Mouse (Mus musculus) lung, postnatal 36 days (tissue): ENCODE data around the gene Kank1.

Source experiments
- DNase-seq: peaks from one replicate; pipeline ENCODE4 v3.0.0; 2022; ENCODE audit warnings: mixed read lengths

Gene Kank1

GRCm38 (mm10) chr19:25372794-25373193 lies 136.0 kb downstream of the Kank1 start:
- DNase-seq = no peak

GRCm38 (mm10) chr19:25373594-25373993 lies 136.8 kb downstream of the Kank1 start:
- DNase-seq = no peak

GRCm38 (mm10) chr19:25374191-25374590 lies 137.4 kb downstream of the Kank1 start:
- no peak for DNase-seq

DNA sequence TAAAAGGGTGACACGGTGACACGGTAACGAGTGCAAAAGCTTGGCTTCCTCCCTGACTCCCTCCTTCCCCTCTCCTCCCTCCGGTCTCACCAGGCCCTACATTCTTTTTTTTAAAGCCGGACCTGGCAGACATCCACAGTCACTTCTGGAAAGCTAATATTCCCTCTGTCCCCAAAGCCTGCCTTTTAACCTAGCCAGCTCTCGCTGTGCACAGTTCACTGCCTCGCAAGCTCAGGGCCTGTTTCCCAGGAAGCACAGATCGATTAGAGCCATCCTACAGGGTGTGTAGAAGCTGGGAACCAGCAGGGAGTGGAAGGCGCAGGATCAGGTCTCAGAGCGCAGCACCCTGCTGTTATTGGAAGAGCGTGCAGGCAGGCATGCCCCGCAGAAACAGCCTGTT lies 138.2 kb downstream of the Kank1 start:
- peak; percentile 19 for DNase-seq

DNA sequence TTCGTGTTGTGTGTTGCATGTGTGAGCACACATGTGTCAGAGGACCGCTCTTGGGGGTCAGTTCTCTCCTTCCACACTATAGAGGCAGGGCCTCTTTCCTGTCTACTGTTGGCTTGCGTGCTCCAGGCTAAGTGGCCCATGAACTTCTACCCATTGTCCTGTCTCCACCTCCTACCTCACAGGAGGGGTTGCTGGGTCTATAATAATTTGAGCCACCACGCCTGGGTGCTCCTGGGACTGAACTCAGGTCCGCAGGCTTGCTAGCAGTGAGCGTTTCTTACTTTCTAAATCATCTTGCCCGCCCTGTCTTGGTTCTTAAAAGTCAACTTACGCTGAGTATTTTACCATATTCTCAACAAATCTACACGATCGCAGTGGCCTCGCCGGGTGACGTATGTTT lies 140.1 kb downstream of the Kank1 start:
- DNase-seq = no peak

- no peak for DNase-seq
Measured at GRCm38 (mm10) chr19:25380675-25381074, 143.9 kb downstream of the Kank1 start.

GRCm38 (mm10) chr19:25381972-25382371 lies 145.2 kb downstream of the Kank1 start:
- no peak for DNase-seq

DNA sequence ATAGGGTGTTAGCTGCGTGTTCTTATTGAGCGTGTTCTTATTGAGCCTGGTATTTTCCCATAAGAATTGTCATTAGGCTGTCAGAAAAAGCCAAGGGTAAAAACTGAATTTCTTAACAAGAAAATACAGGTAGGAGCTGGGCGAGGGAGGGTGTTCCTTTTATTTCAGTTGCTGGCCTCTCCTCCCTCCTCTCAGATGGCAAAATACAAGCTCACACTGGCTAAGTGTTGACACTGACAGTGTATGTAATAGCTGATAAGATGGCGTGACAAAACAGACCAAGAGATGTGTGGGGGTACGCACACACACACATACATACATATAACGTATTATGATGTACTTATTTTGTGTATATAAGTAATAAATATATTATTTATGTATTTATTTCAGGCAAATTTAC lies 145.7 kb downstream of the Kank1 start:
- DNase-seq = no peak

- no peak for DNase-seq
Measured at GRCm38 (mm10) chr19:25383386-25384146, 146.8 kb downstream of the Kank1 start.

GRCm38 (mm10) chr19:25385981-25386380 lies 149.2 kb downstream of the Kank1 start:
- DNase-seq = no peak

DNA sequence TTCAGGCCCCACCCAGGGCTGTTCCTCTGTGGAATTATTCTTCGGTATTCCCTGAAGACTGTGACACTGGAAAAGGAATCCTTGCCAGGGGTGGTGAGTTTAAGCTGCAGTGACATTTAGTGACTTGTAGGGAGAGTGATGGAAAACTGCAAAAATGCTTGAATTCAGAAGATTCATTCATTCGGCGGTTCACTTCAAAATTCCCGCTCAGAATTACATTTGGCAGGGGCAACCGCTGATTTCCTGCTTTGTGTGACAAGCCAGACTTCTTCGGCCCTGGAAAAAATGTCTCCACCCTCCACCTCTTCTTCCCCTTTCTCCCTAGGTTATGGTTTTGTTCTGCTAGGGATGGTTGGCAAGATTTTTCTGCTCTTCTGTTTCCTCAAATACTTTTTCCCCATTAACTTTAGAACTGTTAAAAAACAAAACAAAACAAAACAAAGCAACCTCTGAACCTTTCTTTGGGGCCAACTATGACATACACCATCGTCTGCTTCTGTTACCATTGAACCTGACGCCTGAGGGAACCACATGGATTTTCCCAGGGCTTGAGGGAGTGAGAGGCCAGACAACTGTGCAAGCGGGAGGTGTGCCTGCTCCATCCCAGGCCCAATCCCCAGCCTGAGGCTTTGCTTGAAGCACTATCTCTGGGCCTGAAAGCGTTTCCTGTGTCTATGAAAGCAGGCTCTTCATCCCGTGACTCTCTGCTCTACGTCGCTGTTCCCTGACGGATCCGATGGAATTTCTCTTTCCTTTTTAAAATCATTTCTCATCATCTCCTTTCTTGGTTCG lies 150.1 kb downstream of the Kank1 start:
- no peak for DNase-seq

GRCm38 (mm10) chr19:25387902-25388301 lies 151.1 kb downstream of the Kank1 start:
- no peak for DNase-seq

GRCm38 (mm10) chr19:25392135-25392534 lies 155.4 kb downstream of the Kank1 start:
- peak; percentile 39 for DNase-seq

- peak; percentile 73 for DNase-seq
Measured at GRCm38 (mm10) chr19:25395035-25395434, 158.3 kb downstream of the Kank1 start.

DNA sequence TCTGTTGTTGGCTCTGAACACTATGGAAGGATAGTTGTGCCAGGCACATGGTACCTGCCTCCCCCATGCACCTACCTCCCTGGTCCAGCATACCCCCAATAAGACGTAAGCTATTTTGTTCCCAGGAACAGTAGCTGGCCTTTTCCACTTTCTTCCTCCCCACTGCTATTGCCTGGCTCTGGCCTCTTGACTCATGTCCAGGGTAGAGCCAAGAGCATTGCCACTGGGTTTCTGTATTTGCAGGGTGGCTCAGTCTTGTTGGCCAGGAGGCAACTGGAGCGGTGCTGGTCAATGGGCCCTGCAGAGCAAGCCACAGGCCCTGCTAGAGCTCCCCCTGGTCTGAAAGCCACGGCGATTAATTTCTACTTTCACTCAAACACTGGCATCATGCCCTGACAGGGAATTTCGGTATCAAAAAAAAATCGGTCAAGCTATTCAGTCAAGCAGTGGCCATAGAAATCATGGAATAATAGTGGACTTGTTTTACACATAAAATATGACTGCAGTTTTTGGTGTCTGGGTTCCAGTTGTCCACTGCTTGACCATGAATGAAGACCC lies 160.0 kb downstream of the Kank1 start:
- DNase-seq = no peak

DNA sequence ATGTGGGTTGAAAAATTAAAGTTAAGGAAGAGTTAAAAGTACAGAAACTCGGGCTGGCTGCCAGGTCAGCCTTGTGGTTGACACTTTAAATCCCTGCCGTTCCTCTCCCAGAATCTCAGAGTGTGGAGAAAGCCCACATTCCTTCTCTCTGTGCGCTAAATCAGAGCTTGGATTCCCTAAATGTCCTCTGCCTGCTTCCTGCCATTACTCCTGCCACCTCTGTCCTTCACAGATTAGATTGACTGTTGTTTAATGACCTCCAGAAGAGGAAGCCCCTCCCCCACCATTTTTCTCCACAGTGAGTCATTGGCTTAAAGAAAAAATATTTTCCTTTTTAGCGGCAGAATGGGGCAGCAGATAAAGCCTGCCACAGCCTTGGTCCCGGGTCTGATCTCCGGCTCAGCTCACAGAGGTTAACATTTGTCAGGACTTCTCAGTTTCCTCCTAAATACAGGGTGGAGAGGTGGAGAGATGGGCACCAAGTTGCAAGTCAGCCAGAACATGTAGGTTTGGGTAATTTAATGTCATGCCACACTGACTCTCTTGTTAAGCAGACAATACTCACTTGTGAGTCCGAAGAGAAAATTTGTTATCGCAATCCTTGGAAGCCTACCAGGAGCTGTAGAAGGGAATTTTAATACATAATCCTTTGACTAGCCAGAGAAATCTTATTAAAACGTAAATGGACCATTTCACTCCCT lies 162.9 kb downstream of the Kank1 start:
- DNase-seq = peak; percentile 35

DNA sequence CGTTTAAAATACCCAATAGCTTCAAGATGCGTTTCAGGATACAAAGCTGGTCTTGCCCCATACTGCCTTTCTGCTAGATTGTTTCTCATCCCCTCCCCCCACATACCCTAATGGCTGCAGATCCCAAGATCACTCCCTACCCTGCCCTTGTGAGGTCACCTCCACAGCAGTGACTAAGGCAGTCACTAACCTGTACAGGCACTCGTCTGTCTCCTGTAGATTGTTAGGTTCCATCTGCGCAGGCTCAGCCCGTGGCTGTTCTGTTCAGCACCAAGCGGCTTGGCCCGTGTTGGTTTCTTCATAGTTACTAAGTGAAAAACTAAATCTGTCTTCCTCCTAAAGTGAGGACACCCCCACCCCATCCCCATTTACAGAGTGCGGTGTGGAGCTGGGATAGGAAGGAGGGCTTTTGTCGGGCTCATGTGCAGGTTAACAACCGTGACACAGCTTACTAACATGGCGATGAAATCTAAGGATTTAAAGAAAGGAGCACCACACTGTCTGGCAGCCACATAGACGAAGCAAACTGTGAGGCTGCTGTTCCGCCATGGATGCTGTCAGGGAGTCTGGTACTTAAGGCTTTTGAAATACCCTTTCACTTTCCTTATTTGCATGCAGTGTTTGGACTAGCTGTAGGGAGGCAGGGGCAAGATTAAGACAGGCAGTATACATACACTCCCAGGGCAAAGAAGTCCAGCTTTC lies 163.6 kb downstream of the Kank1 start:
- DNase-seq = no peak

DNA sequence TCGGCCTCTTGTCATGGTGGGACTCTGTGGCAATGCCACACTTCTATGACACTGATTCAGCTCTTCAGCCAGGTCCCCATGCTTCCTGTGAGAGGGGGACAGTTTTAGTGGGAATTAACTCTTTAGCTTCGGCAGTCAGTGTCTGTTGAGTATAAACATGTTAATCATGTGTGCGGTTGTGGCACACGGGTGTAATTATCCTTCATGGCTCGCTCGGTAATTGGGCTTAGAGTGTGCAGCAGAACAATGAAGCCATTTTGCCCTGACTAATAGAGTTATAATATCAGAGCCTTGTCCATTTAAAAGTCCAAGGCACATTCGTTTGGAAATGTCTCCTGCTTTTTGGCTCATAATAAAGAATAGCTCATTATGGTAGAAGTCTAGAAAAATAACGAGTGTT lies 164.7 kb downstream of the Kank1 start:
- no peak for DNase-seq

DNA sequence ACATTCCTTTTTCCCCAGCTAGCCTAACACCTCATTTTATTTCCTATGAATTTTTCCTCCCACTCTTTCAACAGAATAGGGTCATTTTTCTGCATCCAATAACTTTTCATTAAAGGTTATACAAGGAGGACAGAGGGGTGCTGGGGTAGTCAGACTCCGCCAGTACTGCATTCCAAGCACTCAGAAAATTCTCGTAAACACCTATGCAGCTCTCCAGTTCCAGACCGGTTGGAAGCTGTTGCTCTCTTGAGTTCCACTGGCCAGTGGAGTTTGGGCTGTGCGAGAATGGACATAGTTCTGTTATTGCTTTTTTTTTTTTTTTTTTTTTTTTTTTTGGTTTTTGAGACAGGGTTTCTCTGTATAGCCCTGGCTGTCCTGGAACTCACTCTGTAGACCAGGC lies 167.4 kb downstream of the Kank1 start:
- peak; percentile 28 for DNase-seq

GRCm38 (mm10) chr19:25405987-25406386 lies 169.2 kb downstream of the Kank1 start:
- no peak for DNase-seq

GRCm38 (mm10) chr19:25406481-25407184 lies 169.9 kb downstream of the Kank1 start:
- peak; percentile 82 for DNase-seq
